Mouse (Mus musculus): ENCODE measurements around the gene Mast4. TPM values are rescaled to one million over a fixed set of nuclear protein-coding genes. Genes with fewer than 3 reads are reported as not detected.

Gene Mast4
- total RNA-seq, 1 experiment from 2014 or later: 4.1 TPM

DNA sequence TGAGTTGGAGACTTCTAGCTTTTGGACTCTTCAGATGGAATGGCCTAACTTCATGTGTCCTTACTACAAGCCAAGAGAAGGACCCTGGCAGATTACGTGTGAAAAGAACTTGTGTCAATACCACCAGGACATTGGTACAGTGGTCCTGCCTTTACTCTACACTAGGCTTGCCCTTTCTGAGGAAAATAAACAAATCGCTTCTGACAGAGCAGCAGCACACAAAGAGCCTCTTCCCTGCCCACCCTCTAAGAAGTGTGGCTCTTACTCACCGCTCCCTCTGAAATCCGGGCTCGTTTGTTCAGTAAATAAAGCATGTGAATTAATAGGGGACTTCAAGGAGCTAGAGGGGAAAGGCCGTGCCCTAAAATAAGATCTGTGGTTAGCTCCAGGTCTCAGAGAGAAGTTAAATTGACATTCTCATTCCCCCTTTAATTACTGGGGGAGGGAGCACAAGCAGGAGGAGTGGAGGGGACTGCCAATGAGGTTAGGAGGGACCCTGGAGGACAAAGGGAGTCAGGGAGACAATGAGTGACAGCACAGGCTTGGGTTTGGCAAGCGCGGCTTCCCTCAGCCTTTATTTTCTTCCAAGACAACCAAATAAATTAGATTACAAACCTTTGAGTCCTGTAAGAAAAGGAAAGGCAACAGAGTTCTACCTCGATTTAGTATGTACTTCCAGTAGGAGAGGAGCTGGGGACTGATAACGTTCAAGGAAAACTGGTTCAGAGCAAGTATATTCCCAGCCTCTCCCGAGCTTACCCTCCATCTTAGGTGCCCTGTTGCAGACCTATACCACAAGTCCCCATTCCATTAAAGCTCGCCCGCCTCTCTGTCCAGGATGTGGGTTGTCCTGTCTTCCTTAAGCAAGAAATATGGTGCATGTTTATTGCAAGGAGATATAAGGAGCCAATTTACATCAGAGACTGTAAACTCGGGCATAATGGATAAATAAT lies 85.9 kb downstream of the Mast4 start:
- ATAC-seq (replicated peaks; ENCODE audit: insufficient number of reproducible peaks, low FRiP score, low TSS enrichment, poor library complexity, severe bottlenecking): no peak

GRCm38 (mm10) chr13:103246973-103247718 lies 87.2 kb downstream of the Mast4 start:
- ATAC-seq (replicated peaks; ENCODE audit: insufficient number of reproducible peaks, low FRiP score, low TSS enrichment, poor library complexity, severe bottlenecking): no peak

DNA sequence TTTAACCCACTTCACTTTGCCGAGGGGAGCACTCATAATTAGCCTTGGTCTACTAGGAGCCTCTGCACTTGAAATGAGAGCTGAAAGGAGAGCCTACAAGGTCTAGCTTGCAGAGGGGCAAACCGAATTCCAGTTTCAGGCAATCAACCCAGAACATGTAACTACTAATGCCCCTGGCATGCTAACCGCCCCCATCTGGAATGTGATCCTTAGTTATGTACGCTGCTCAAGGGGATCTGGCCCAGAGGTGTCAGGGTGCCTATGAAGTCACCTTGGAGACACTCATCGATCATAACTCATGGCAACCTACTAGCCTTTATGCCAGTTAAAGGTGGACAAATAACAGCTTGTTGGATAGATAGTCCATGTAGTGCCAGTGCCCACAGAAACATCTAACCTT lies 88.9 kb downstream of the Mast4 start:
- ATAC-seq (replicated peaks; ENCODE audit: insufficient number of reproducible peaks, low FRiP score, low TSS enrichment, poor library complexity, severe bottlenecking): no peak

DNA sequence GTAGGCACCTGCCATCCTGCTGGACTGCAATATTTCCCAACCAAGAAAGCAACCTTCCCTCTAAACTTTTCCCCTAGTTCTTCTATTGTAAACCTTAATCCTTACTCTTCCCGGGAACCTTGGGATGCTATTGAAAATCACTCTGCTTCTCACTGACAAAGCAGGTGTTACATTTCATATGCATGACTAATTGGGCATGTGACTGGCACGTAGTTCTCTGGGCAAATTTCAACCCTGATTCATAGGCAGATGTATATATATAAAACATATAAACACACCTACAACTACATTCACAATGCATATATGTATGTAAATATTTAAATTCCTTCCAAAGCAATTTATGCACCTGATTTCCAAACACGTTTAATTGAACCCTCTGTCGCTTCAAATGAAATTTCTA lies 90.2 kb downstream of the Mast4 start:
- no peak for ATAC-seq (replicated peaks; ENCODE audit: insufficient number of reproducible peaks, low FRiP score, low TSS enrichment, poor library complexity, severe bottlenecking)

DNA sequence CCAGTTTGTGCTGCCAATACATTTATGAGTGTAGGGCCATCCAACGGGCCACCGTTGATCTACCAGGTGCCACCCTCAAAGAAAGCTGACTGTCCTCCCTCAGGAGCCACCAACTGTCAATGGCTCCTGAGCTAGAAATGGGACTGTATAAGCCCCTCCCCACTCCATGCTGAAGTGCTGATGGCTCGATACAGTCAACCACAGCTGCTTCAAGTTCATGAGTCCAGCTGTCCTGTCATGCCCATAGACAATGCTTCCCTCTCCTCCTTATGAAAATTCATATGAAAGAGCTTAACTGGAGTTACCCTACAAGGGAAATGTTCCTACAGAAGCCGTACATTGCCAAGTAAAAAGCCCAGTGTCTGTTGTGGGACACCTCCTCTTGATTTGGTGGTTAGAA lies 93.2 kb downstream of the Mast4 start:
- ATAC-seq (replicated peaks; ENCODE audit: insufficient number of reproducible peaks, low FRiP score, low TSS enrichment, poor library complexity, severe bottlenecking): no peak

DNA sequence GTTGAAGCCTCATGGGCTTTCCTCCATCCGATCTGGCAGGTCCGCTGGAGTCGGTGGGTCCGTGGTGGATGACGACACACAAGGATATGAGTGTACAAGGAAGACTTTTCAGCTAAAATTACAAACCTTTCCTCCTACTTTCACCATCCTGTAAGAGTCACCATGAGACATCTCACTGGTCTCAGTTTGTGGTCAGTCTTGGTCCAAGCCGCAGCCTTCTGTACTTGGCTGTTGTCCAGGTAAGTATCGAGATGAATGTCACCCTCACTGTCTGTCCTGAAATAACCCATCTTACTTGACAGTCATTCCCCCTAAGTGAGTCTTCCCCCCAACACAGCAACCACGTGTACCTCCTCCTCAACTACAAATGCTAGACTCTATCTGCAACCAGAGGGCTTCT lies 94.6 kb downstream of the Mast4 start:
- no peak for ATAC-seq (replicated peaks; ENCODE audit: insufficient number of reproducible peaks, low FRiP score, low TSS enrichment, poor library complexity, severe bottlenecking)

DNA sequence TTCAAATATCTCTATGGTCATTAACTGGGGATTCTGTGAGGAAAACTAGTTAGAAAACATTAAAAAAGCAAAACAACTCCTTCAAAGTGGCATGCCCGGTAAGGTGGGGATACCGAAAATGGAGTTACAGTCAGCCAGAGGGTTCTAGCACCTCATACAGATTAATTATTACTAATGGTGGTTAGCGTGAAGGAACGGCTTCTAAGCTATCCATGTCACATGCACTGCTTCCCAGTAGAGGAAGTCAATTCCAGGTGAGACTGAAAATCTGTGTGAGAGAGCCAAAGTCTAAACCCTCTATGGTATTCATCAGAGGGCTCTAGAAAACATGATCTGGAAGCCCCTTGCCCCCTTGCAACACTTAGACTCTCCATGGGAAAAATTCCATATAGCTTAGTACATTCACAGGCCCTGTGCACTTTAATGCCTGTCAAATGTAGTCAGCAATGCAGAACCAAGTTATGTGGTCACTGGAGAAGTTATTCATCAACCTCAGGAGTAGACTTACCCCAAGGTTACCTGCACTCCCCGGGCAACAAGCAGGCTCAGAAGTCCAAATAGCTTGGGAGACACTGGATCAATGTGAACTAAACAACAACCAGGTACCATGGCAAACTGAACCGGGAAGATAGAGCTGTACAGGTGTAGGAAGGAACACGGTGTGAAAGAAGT lies 96.1 kb downstream of the Mast4 start:
- ATAC-seq (replicated peaks; ENCODE audit: insufficient number of reproducible peaks, low FRiP score, low TSS enrichment, poor library complexity, severe bottlenecking): no peak

GRCm38 (mm10) chr13:103232171-103232570 lies 102.1 kb downstream of the Mast4 start:
- no peak for ATAC-seq (replicated peaks; ENCODE audit: insufficient number of reproducible peaks, low FRiP score, low TSS enrichment, poor library complexity, severe bottlenecking)

DNA sequence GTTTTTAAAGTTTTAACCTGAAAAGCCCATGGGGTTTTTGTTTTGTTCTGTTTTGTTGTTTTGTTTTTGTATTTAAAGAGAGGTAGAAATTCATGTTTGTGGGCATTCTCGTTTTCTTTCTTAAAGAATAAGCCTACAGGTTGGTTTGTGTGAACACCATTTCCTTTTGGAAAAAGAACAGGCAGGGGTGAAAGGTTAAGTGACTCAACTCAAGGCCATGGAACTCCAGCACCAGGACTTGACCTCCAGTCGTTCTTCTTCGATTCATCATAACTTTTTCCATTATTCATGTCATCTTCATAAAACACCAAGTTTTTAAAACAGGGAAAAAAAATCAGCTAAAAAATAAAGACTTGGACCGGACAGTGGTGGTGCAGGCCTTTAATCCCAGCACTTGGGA lies 105.2 kb downstream of the Mast4 start:
- ATAC-seq (replicated peaks; ENCODE audit: insufficient number of reproducible peaks, low FRiP score, low TSS enrichment, poor library complexity, severe bottlenecking): no peak

DNA sequence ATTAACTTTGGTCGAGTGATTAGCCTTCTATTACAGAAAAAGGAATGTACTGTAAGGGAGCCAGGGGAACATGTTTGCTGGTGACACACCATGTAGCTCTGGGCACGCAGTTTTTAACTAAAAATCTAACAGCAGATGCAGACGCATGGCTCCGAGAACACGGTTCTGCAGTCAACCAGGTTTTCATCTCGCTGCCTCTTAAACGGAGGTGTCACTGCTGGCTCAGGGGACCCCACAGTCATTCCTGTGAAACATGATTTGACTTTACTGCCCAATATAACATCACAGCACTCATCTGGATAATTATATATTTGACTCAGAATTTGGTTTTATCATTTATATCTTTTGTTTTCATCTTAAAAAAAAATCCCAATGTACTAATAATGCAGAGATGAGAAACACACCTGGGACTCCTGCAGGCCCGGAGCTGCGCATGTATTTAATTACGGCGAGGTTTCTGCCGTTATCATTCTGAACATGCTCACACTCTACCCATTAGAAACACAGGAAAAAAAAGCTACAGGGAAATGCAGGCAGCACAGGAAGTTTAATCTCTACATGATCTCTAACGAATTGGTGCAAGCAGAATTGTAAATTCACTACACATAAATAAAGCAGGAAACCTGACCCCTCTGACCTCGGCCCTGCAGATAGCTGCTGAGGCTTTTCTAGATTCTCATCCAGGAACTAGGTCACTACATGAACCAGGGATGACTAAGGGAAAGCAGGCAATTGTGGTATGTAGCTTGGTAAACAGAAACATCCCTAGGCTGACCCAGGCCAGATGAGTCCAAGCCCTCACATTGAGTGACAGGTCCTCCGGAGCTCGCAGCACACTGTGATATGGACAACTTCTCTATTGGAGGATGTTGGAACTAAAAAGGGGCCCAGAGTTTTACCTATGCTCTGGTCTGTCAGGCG lies 108.1 kb downstream of the Mast4 start:
- no peak for ATAC-seq (replicated peaks; ENCODE audit: insufficient number of reproducible peaks, low FRiP score, low TSS enrichment, poor library complexity, severe bottlenecking)

DNA sequence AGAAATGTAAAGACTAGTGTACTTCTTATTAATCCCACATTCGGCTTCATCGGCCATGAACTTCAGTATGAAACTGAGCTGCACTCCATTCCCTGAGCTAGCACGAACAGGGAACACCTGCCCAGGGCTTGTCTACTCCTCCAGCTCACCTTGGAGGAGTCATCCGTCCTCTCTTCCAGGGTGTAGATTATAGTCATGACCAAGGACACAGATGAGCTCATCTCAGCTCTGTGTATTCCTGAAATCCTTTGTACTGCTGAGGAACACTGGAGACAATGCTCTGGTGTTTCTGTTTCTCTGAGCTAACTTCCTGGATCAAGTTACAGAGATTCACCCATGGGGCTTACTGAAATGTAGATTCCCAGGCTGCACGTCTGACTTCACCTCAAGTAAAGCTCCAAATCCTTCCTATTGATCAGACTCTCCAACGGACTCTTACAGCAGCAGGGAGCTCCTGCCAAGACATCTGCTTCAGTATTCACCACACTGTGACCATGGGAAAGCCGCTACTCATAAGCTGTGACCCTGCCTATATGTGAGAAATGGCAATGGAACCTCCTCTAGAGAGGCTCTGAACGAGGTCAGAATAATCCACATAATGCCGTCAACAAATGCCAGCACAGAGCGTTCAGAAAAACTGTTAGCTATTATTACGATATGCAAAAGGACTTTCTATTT lies 108.9 kb downstream of the Mast4 start:
- ATAC-seq (replicated peaks; ENCODE audit: insufficient number of reproducible peaks, low FRiP score, low TSS enrichment, poor library complexity, severe bottlenecking): no peak

- ATAC-seq (replicated peaks; ENCODE audit: insufficient number of reproducible peaks, low FRiP score, low TSS enrichment, poor library complexity, severe bottlenecking): no peak
Measured at GRCm38 (mm10) chr13:103220479-103221064, 113.7 kb downstream of the Mast4 start.

GRCm38 (mm10) chr13:103219999-103220398 lies 114.3 kb downstream of the Mast4 start:
- ATAC-seq (replicated peaks; ENCODE audit: insufficient number of reproducible peaks, low FRiP score, low TSS enrichment, poor library complexity, severe bottlenecking): no peak

DNA sequence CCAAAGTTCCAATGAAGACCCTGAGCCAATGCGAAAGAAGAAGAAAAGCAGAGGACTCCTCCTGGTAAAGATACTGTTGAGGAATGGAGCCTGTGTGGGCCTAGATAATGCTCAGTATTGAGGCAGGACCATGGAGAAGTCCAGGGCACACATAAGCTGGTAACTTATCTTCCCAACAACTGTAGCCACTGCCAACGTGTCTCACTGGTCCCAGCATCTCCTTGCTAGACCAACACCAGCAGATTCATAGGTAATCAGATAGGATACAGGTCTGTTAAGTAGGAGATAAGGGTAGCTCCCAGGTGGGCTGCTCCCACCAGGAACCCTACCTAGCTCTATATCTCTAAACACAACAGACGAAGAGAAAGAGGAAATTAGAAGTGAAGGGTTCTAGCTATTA lies 116.8 kb downstream of the Mast4 start:
- no peak for ATAC-seq (replicated peaks; ENCODE audit: insufficient number of reproducible peaks, low FRiP score, low TSS enrichment, poor library complexity, severe bottlenecking)

DNA sequence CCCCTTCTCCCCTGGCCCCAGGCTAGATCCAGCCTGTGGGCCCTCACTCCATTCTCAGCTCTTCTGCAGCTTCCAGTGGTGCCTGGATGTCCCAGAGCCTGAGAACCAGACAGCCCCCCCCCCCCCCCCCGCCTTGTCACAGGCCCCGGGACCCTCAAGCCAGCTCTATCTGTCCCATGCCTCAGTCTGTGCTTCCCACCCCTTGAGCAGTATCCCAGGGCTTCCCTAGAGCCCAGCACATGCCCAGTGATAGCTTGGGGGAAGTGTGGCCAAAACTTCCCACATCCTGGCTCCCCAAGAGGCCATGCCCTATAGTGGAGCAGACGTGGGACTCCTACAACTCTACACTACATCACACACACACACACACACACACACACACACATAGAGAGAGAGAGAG lies 119.8 kb downstream of the Mast4 start:
- ATAC-seq (replicated peaks; ENCODE audit: insufficient number of reproducible peaks, low FRiP score, low TSS enrichment, poor library complexity, severe bottlenecking): no peak

GRCm38 (mm10) chr13:103211953-103212352 lies 122.3 kb downstream of the Mast4 start:
- no peak for ATAC-seq (replicated peaks; ENCODE audit: insufficient number of reproducible peaks, low FRiP score, low TSS enrichment, poor library complexity, severe bottlenecking)

GRCm38 (mm10) chr13:103211501-103211941 lies 122.8 kb downstream of the Mast4 start:
- ATAC-seq (replicated peaks; ENCODE audit: insufficient number of reproducible peaks, low FRiP score, low TSS enrichment, poor library complexity, severe bottlenecking): no peak

All from monocyte, adult 5-6 weeks (primary cell).